Mouse (Mus musculus): ENCODE results near the gene Arhgef9.

The Arhgef9 gene

GRCm38 (mm10) chrX:95196104-95196919, at the start of gene Arhgef9:
TSS of gene Arhgef9 (minus strand) at chrX:95196856.
- no peak for DNase-seq (ENCODE audit: low spot score)

GRCm38 (mm10) chrX:95238896-95239295, 42.2 kb upstream of the Arhgef9 start:
- DNase-seq (ENCODE audit: low spot score) = no peak

GRCm38 (mm10) chrX:95195363-95196103, 1.1 kb downstream of the Arhgef9 start:
- DNase-seq (ENCODE audit: low spot score) = no peak

GRCm38 (mm10) chrX:95175978-95176377, 20.7 kb downstream of the Arhgef9 start:
- peak; percentile 34 for DNase-seq (ENCODE audit: low spot score)

- peak; percentile 76 for DNase-seq (ENCODE audit: low spot score)
Measured at GRCm38 (mm10) chrX:95166317-95166716, 30.3 kb downstream of the Arhgef9 start.

GRCm38 (mm10) chrX:95165671-95166127, 31.0 kb downstream of the Arhgef9 start:
- DNase-seq (ENCODE audit: low spot score) = no peak

GRCm38 (mm10) chrX:95164140-95164539, 32.5 kb downstream of the Arhgef9 start:
- no peak for DNase-seq (ENCODE audit: low spot score)

- DNase-seq (ENCODE audit: low spot score) = no peak
Measured at GRCm38 (mm10) chrX:95163452-95163851, 33.2 kb downstream of the Arhgef9 start.

GRCm38 (mm10) chrX:95156833-95157386, 39.7 kb downstream of the Arhgef9 start:
- DNase-seq (ENCODE audit: low spot score) = no peak

GRCm38 (mm10) chrX:95138636-95139035, 58.0 kb downstream of the Arhgef9 start:
- DNase-seq (ENCODE audit: low spot score) = no peak

- no peak for DNase-seq (ENCODE audit: low spot score)
Measured at GRCm38 (mm10) chrX:95133502-95133901, 63.2 kb downstream of the Arhgef9 start.

- no peak for DNase-seq (ENCODE audit: low spot score)
Measured at GRCm38 (mm10) chrX:95132996-95133395, 63.7 kb downstream of the Arhgef9 start.

GRCm38 (mm10) chrX:95131783-95132182, 64.9 kb downstream of the Arhgef9 start:
- no peak for DNase-seq (ENCODE audit: low spot score)

- no peak for DNase-seq (ENCODE audit: low spot score)
Measured at GRCm38 (mm10) chrX:95123462-95123861, 73.2 kb downstream of the Arhgef9 start.

GRCm38 (mm10) chrX:95104361-95104760, 92.3 kb downstream of the Arhgef9 start:
- no peak for DNase-seq (ENCODE audit: low spot score)

- no peak for DNase-seq (ENCODE audit: low spot score)
Measured at GRCm38 (mm10) chrX:95087674-95088073, 109.0 kb downstream of the Arhgef9 start.

GRCm38 (mm10) chrX:95077013-95077699, 119.5 kb downstream of the Arhgef9 start:
- no peak for DNase-seq (ENCODE audit: low spot score)

- DNase-seq (ENCODE audit: low spot score) = no peak
Measured at GRCm38 (mm10) chrX:95027907-95028306, 168.7 kb downstream of the Arhgef9 start.

GRCm38 (mm10) chrX:95026361-95026892, 170.2 kb downstream of the Arhgef9 start, which contains the start of gene Spin4:
TSS of gene Spin4 (minus strand) at chrX:95026682.
- DNase-seq (ENCODE audit: low spot score) = peak; percentile 72

GRCm38 (mm10) chrX:95025779-95026360, 170.8 kb downstream of the Arhgef9 start:
- no peak for DNase-seq (ENCODE audit: low spot score)

- DNase-seq (ENCODE audit: low spot score) = peak; percentile 47
Measured at GRCm38 (mm10) chrX:95012033-95012432, 184.6 kb downstream of the Arhgef9 start.

Data from MN1 (cell line).